Mouse (Mus musculus) hindbrain, postnatal 0 days (tissue): Measurements from ENCODE around the gene C5ar1. TPM values are rescaled to one million over a fixed set of nuclear protein-coding genes. Genes with fewer than 3 reads are reported as not detected.
"Not testable (repeated sequence)": the region's sequence is repeated elsewhere in the genome, so short reads cannot be mapped to it uniquely, and the experiment has no call there.

Experiments
- ATAC-seq: fragments of 200-750 bp; cut with Nextera tagmentation; 2 replicates; pipeline ENCODE4 v1.8.0; 2017; ENCODE audit warnings: mild to moderate bottlenecking, moderate TSS enrichment, moderate library complexity
- DNase-seq: peaks from one replicate; pipeline ENCODE4 v3.0.0-alpha.2; 2015; ENCODE audit warnings: low spot score
- H3K27ac ChIP-seq: fragments of 300-500 bp; sonication (generic); 2 replicates; pipeline ENCODE4 v1.5.1; 2014; ENCODE audit warnings: mild to moderate bottlenecking
- H3K27me3 ChIP-seq: fragments of 300-500 bp; sonication (generic); 2 replicates; pipeline ENCODE4 v1.6.1; 2014; ENCODE audit warnings: low read length, mixed read lengths; ENCODE audit not compliant: insufficient read depth
- H3K36me3 ChIP-seq: fragments of 300-500 bp; sonication (generic); 2 replicates; pipeline ENCODE4 v1.6.1; 2014; ENCODE audit warnings: low read length, mixed read lengths; ENCODE audit not compliant: insufficient read depth
- H3K4me1 ChIP-seq: fragments of 300-500 bp; sonication (generic); 2 replicates; pipeline ENCODE4 v1.6.1; 2014; ENCODE audit warnings: antibody characterized with exemption, low read length, mixed read lengths; ENCODE audit not compliant: insufficient read depth
- H3K4me2 ChIP-seq: fragments of 300-500 bp; sonication (generic); 2 replicates; pipeline ENCODE4 v1.6.1; 2014; ENCODE audit warnings: low read depth, mild to moderate bottlenecking, low read length, moderate library complexity, mixed read lengths
- H3K4me3 ChIP-seq: fragments of 300-500 bp; sonication (generic); 2 replicates; pipeline ENCODE4 v1.5.1; 2014; ENCODE audit warnings: low read length
- H3K9ac ChIP-seq: fragments of 300-500 bp; sonication (generic); replicated peaks from 2 replicates; pipeline ENCODE4 v1.6.1; 2014; ENCODE audit warnings: mild to moderate bottlenecking, low read length, moderate library complexity, mixed read lengths
- H3K9me3 ChIP-seq: fragments of 300-500 bp; sonication (generic); 2 replicates; pipeline ENCODE4 v1.6.1; 2016; ENCODE audit warnings: low read length, mixed read lengths
- CTCF ChIP-seq: IDR thresholded peaks from 2 replicates; pipeline ENCODE4 v1.5.1; 2016; ENCODE audit warnings: antibody characterized with exemption, control low read depth, low read depth
- WGBS: fragments of 180-500 bp; shearing (Covaris S2); extraction: QIAGEN DNeasy Blood & Tissue Kit; methylation state at CpG from one replicate; pipeline ENCODE4 v1.1.7; 2014; 5-methylcytosine and 5-hydroxymethylcytosine counted together
- polyA plus RNA-seq: library from polyadenylated mRNA; unstranded; fragments of >200 nt; fragmentation: Nextera tagmentation; extraction: Ambion mirVana; gene quantifications from 2 replicates; pipeline ENCODE4 v1.2.1, GENCODE M21; 2015
- total RNA-seq: library from RNA; depleted of rRNA; stranded (reverse); fragments of >200 nt; gene quantifications from 2 replicates; pipeline ENCODE4 v1.2.3, GENCODE M21; 2014; rRNA removed

Gene C5ar1
- total RNA-seq = 1.4 and 1.9 TPM in 2 replicates
- 0.93 and 1.5 TPM in 2 replicates for polyA plus RNA-seq

DNA sequence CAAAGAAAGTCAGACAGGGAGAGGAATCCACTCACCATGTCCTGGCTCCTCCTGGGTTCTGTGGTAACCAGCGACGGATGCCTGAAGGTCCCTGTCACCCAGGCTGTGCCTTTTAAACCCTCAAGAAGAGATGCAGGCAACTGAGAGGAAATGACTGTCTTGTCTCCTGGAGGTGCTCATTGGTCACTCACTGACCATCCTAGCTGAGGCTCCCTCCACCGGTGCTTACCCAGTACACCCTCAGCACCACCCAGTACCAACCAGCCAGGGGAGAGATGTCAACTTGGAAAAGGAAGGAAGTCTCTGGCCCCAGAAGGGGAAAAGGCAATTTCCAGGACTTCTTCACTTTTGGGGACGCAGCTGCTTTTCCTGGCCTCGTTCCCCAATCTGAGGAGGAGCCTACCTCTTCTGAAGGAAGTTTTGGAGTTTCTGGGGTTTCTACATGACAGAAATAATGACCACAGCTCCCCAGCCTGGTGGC, at the start of gene C5ar1:
Gene C5ar1 (minus strand): TSS at position 431 of the 481 bp plus-strand sequence.
- ATAC-seq (no peak), DNase-seq (no peak)
- TF ChIP-seq CTCF = no peak
- H3K9ac ChIP-seq = no peak within 1 kb of the TSS
- H3K4me2 ChIP-seq = no peak within 1 kb of the TSS
- H3K9me3 ChIP-seq = no peaks in the 10 kb centered on the region
- no peaks in the 10 kb centered on the region for H3K36me3 ChIP-seq
- H3K4me1 ChIP-seq = no peaks in the 10 kb centered on the region
- H3K4me3 ChIP-seq = no peak within 1 kb of the TSS
- H3K27me3 ChIP-seq = no peaks in the 10 kb centered on the region
- no peak within 1 kb of the TSS for H3K27ac ChIP-seq
- WGBS = 83% methylated on average over 5 of the region's 5 CpGs

DNA sequence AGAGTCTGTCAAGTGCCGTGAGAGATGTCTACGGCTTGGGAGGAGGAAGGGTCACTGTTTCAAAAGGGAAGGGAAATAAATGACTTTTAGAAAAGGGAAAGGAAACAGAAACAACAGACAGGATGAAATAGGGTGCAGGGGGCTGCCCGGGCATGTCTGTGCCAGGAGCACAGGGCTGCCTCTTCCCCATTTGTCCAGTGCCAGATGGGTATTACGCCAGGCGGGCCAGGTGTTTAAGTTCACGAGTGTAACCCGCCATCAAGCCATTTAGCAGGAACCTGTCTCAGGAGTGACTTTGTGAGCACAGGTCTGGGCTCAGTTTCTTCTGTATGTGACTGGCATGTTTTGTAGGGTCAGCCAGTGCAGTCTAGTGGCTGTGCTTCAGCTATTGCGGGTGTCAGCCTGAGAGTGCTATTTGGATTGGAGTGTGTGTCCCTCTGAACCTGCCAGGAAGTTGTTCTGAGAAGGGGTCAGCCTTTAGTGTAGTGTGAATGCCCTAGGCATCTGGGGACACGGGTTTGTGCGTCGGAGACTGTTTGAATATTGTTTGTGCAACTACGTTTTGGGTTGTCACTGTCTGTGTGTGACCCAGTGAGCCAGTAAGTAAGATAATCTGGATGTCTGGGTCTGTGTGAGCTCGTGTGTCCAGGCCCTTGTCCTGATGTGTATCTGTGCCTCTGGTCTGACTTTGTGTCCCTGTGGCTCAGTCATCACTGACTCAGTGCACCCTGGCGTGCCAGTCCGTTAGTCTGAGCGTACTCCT, 49.4 kb upstream of the C5ar1 start:
- no peak for TF ChIP-seq CTCF
- DNase-seq = peak; percentile 6
- Histone ChIP-seq H3K9ac (peak overlapping the region; percentile 57), H3K36me3 (no peaks in the 10 kb centered on the region), H3K4me2 (peak overlapping the region; percentile 92), H3K4me3 (peak overlapping the region; percentile 60), H3K9me3 (no peaks in the 10 kb centered on the region), H3K27ac (peak overlapping the region; percentile 65; the same call in 1 of the 2 replicates), H3K27me3 (no peaks in the 10 kb centered on the region), H3K4me1 (peaks cover 13% of the 10 kb centered on the region)
- 31% methylated on average over 16 of the region's 16 CpGs for WGBS
- no peak for ATAC-seq

DNA sequence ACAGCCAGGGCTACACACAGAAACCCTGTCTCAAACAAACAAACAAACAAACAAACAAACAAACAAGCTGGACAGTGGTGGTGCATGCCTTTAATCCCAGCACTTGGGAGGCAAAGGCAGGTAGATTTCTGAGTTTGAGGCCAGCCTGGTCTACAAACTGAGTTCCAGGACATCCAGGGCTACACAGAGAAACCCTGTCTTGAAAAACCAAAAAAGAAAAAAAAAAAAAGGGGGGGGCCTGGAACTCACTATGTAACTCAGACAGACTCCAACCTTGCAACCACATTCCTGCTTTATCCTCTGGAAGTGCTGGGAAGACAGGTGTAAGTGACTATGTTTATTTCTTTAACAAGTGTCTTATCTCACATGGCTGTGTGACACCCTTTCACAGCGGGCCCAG, 48.8 kb upstream of the C5ar1 start, which contains the start of gene Bbc3:
Gene Bbc3 (plus strand): TSS at position 301 of the 400 bp plus-strand sequence.
- not testable (repeated sequence) for H3K4me1 ChIP-seq, H3K36me3 ChIP-seq, DNase-seq, H3K27me3 ChIP-seq, H3K9me3 ChIP-seq, ATAC-seq
- peak within 1 kb of the TSS; percentile 92 for H3K4me2 ChIP-seq
- peak within 1 kb of the TSS; percentile 57 for H3K9ac ChIP-seq
- peak within 1 kb of the TSS; percentile 65 for H3K27ac ChIP-seq
- whole genome bisulfite sequencing = 57% methylated on average over 1 of the region's 1 CpGs
- peak within 1 kb of the TSS; percentile 60 for H3K4me3 ChIP-seq

DNA sequence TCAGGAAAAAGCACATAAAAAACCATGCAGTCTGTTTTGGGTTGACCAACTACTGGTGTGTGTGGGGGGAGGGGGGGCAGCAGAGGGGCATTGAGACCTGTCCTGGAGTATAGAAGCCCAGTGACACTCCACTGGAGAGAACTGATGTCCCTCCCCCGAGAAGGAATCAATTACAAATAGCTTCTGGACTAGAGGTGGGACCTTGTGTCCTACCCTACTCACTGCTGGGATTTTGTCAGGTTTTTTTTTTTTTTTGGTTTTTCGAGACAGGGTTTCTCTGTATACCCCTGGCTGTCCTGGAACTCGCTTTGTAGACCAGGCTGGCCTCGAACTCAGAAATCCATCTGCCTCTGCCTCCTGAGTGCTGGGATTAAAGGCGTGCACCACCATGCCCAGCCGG, 47.8 kb upstream of the C5ar1 start:
- not testable (repeated sequence) for ATAC-seq, H3K4me3 ChIP-seq, H3K27ac ChIP-seq, DNase-seq, H3K36me3 ChIP-seq, H3K9me3 ChIP-seq, H3K9ac ChIP-seq, H3K4me2 ChIP-seq, H3K4me1 ChIP-seq, H3K27me3 ChIP-seq
- WGBS = 72% methylated on average over 6 of the region's 6 CpGs

DNA sequence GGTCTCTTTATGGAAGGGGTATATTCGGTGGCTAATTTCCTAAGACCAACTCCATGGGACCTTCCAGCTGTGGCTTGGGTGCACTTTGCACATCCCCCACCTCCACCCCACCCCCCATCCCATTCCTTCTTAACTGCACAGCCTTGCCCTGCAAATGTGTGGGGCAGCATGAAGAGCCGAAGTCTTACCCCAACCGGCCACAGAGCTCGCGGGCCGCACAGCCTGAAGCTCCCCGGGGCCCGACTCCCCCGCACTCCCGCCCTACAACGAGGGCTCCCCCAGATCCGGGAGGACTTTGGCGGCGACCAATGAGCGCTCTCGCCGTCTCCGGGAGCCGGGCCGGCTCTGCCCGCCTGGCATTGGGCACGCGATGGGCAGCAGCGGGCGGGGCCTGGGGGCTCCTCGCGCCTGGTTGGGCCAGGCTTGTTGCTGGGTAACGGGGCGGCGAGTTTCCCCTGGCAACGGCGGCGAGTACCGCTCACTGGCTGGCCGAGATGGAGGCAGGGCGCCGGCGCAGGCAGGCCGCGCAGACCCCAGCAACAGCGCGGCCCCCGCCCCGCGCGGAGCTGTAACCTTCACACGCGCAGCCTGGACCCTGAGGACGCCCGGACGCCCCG, 40.2 kb upstream of the C5ar1 start:
- H3K27ac ChIP-seq = peak overlapping the region; percentile 72
- no peak for TF ChIP-seq CTCF
- H3K36me3 ChIP-seq = no peaks in the 10 kb centered on the region
- ATAC-seq = peak; percentile 93
- peak overlapping the region; percentile 37 for H3K4me3 ChIP-seq
- H3K4me2 ChIP-seq = peak overlapping the region; percentile 63
- 1% methylated on average over 51 of the region's 52 CpGs for WGBS
- no peaks in the 10 kb centered on the region for H3K27me3 ChIP-seq
- DNase-seq = peak; percentile 97
- no peaks in the 10 kb centered on the region for H3K9me3 ChIP-seq
- peak overlapping the region; percentile 45 for H3K9ac ChIP-seq
- peaks cover 7% of the 10 kb centered on the region; the same call in 1 of the 2 replicates for H3K4me1 ChIP-seq

DNA sequence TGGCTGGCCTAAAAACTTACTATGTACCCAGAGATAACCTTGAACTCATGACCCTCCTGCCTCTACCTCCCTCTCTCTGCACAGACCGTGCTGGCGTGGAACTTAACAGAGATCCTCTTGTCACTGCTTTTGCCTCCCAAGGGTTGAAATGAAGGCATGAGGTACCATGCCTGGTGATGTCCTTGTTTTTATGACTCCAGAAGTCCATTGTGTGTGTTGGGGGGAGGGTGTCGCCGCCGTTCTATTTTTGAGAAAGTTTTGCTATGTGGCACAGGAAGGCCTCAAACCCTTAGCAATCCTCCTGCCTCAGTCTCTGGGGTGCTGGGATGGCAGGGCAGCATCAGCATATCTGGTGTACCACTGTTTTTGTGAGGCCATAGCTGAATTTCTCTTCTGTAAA, 39.6 kb upstream of the C5ar1 start:
- DNase-seq (no peak), ATAC-seq (no peak)
- Histone ChIP-seq H3K4me2 (peak overlapping the region; percentile 63), H3K4me1 (peaks cover 7% of the 10 kb centered on the region; the same call in 1 of the 2 replicates), H3K4me3 (peak overlapping the region; percentile 37; the same call in 1 of the 2 replicates), H3K27me3 (no peaks in the 10 kb centered on the region), H3K9ac (peak overlapping the region; percentile 45; the same call in 1 of the 2 replicates), H3K36me3 (no peaks in the 10 kb centered on the region), H3K9me3 (no peaks in the 10 kb centered on the region), H3K27ac (peak overlapping the region; percentile 63)
- no peak for TF ChIP-seq CTCF
- WGBS = 73% methylated on average over 5 of the region's 5 CpGs
